Mouse (Mus musculus) T-cell, adult 2 months (primary cell): Measurements from ENCODE around the gene Ccdc63.
"Not testable (repeated sequence)": the region's sequence is repeated elsewhere in the genome, so short reads cannot be mapped to it uniquely, and the experiment has no call there.

Experiments
- DNase-seq: peaks from one replicate; pipeline ENCODE4 v3.0.0; 2022; ENCODE audit warnings: low spot score

Gene Ccdc63

DNA sequence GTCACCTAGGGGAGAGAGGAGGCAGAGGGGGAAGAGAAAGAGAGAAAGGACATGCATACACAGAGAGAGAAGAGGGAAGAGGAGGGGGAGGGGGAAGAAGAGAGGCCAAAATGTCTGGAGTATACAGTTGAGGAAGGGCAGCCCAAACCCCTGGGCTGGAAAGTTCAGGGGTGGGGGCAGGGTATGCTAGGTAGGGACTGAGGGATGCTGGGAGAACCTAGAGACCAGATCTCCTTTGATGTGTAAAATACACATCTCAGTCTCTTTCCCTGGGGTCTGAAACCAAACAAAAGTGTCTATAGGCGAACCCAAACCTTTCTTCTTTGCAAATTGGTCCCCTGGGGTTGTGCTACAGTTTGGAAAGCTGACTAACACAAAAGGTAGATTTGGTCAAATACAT is 7.5 kb upstream of the Ccdc63 start:
- no peak for DNase-seq

DNA sequence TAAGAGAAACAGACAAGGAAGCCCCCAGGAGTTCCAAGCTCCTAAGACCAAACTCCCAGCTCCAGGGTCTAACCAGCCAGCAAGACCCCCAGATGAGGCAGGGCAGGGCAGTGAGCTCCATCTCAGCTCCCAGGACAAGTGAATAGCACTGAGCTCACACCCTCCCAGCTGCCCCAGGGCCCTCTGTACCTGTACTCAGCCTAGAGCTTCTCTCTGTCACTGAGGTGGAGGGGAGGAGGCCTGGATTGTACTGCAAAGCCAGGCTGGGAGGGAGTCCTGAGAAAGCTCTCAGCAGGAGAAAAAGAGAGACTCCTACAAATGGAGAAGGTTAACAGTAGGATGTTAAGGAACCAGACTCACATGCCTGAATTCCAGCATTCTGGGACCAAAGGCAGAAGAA is 6.0 kb upstream of the Ccdc63 start:
- DNase-seq = no peak

DNA sequence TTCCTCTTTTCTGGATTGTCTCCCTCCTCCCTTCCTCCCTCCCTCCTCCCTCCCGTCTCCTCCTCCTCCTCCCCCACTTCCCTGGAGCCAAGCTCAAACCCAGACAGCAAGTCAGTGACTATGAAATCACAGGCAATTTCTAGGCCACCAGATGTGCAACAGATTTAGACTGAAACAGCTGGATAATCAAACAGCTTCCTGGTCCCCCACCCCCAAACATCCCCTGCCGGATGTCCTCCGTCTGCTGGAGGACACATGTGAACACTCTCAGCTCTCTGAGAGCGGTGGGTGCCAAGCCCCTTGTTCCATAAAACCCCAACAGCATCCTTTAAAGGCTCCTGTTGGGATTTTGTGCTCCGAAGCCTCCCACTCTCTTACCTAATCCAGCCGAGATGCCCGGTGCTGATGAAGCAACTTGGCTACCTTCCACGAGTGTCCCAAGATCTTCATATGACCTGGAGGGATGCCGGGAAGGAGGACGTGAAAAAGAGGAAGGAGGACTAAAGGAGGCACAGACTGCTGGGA is 5.5 kb upstream of the Ccdc63 start:
- DNase-seq = peak; percentile 46

DNA sequence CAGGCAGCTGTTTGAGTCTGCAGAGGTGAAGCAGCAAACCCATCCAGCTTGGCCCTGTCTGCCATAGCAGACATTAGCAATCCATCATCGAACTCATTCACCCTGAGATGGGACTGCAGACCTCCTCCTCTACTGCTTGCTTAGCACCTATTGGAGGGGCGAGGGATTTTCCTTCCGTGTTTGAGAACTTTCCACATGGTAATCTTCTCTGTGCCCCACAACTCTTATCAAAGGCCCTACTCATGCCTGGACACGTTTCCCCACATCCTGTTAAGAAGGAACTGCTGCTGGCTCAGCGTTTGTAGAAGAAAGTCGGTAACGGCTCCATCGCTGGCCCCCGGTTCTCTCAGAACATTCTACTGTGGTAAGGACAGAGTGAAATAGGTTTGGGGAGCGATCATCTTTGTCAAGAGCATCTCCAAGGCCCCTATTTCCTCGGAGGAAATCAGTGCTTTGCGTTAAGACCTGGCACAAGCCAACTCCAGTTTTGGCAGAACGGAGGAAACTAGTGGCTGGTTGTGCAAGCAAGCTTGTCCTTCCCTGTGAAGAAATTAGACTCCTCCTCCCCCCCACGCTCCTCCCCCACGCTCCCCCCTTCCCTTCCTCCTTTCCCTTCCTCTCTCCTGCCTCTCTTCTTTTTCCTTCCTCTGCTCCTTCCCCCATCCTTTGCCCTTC is 4.9 kb upstream of the Ccdc63 start:
- peak; percentile 85 for DNase-seq

DNA sequence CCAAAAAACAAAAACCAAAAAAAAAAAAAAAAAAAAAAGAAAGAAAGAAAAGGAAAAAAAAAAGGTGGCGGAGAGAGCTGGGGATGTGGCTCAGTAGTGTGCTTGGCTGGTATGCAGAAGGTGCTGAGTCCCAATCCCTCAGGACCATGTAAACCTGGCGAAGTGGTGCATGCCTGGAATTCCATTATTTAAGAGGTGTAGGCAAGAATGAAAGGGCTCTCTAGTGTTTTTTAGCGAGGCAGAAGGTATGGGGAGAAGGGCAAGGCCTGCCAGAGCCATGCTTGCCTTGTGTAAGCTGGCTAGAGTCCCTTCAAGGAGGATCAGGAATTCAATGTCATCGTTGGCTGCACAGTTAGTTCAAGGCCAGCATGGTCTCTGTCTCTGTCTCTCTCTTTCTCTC is 4.2 kb upstream of the Ccdc63 start:
- no peak for DNase-seq

DNA sequence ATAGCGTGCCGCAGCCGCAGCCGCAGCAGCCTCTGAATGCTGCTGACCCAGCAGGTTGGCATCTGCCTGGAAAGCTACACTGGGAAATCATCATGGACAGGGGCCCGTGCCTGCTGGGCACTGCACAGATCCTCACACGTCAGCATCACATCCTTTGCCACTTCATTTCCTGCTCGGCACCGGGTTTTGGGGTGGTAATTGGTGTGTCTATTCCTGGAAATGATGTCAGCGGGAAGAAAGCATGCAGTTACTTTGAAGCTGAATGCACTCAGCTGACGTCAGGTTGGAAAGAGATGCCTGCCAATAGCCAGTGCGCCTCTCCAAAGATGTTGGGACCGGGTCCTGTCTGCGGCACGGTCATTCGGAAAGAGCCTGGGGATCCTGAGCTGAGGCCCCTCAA is 2.9 kb upstream of the Ccdc63 start:
- peak; percentile 47 for DNase-seq

DNA sequence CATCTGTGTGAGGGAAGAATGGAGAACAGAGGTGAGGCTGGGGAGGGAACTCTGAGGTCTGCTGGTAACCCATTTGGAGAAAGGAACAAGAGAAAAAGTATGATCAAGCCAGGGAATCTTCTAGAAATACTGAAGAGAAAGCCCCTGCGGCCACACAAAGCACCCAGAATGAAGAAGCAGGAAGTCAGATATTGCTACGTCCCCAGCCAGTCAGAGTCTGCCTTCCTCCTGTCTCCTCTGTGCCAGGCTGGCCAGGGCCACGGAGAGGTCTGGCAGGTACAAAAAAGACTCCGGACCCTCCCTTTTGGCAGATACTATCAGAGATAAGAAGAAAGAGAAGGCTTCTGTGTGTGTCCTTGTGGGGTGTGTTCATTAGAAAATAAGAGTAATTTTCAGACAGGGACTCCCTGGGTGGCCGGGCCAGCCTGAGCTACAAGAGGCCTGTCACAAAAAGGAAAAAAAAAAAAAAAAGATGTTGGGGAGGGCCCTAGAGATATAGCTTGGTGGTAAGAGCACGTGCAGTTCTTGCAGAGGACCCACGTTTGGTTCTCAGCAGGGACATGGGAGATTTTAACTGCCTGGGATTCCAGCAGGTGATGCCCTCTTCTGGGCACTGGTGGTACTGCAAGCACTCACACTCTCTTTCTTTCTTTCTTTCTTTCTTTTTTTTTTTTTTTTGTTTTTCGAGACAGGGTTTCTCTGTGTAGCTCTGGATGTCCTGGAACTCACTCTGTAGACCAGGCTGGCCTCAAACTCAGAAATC is 1.8 kb upstream of the Ccdc63 start:
- DNase-seq = peak; percentile 65

DNA sequence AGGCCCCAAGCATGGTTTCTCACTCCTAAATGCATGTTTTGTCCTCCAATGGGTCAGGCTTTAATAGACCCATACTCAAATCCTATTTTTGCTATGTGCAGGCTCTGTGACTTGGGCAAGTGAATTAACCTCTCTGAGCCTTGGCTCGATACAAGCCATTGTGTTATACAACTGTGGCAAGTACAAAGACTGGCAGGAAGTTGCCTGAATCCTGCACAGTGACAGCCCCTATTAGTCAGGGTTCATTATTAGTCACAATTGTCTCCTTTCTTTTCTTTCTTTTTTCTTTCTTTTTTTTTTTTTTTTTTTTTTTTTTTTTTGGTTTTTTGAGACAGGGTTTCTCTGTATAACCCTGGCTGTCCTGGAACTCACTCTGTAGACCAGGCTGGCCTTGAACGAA is 852 bp downstream of the Ccdc63 start:
- DNase-seq = not testable (repeated sequence)

DNA sequence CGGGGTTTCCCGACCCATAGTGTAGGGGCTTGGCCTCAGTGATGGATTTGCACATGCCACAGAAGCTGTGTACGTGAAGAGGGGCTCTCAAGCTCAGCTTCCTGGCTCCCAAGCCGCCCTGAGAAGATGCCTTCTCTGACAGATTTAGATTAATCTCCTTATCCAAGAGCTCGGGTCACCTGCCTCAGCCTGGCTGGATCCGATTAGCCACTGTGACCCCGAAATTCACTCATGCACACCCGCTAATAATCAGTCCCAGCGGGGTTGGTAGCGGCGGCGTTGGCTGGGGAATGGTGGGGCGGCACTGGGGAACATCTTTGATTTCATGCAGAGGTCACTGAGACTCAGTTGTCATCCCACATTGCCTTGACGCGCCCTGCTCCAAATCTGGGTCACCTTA is 1.8 kb downstream of the Ccdc63 start:
- DNase-seq = no peak

DNA sequence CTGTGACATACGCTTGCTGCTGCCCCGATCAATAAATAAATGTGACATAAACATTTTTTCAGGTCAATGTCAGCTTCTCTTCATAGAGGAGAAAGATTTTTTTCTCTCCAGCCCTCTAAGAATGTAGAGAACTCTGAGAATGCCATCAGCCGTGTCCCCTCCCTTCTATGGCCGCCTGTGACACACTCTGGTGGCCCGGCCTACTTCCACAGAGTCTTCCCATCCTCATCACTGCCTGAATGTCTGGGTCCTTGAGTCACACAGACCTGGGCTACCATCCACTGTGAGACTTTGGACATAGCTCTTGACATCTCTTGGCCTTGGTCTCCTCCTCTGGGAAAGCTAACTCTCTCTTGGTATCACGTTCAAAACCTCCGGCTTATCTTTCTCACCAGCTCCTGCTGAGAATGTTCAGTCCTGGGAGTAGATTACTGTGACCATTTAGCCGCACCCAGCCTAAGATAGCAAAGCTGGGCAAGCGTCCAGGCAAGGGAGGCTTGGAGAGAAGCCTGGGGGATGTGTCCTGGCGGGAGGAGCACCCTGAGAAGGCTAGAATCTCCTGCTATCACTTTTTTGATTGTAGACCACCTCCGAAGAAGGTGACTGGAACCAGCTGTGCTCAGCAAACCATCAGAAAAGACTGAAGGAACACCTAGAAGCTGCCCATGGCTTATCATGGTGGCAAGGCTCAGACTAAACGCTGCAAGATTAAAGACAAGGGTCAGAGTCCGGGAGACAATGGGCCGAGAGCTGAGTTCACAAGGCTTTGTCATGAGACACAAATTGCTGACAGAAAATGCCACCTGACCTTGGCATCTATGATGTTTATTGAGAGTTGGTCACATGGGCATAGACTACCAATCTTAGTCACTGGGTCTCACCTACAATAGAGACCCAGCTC is 3.9 kb downstream of the Ccdc63 start:
- no peak for DNase-seq

DNA sequence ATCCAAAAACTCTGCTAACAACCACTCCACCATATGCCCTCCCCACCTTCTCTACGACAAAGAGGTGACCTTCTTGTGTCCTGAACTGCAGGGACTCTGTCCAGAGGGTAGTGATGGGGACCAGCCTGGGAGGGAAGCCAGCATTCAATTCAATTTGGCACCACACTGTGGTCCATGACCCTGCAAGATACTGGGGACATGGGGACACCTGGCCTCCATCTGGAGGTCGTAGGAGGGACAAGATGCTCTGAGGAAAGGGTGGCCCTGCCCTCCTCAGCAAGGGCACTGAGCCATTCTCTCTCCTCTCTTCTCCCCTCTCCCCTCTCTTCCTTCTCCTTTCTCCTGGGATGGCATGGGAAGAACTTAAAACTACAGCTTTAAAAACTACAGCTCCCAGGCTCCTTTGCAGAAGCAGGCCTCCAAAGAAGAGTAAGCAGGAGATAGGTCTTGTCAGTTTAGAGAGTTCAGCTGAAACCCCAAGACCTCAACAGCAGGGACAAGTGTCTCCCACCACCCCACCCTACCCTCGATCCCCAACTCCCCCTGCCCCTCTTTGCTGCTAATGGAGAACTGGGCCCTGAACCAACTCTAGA is 5.2 kb downstream of the Ccdc63 start:
- DNase-seq = no peak

DNA sequence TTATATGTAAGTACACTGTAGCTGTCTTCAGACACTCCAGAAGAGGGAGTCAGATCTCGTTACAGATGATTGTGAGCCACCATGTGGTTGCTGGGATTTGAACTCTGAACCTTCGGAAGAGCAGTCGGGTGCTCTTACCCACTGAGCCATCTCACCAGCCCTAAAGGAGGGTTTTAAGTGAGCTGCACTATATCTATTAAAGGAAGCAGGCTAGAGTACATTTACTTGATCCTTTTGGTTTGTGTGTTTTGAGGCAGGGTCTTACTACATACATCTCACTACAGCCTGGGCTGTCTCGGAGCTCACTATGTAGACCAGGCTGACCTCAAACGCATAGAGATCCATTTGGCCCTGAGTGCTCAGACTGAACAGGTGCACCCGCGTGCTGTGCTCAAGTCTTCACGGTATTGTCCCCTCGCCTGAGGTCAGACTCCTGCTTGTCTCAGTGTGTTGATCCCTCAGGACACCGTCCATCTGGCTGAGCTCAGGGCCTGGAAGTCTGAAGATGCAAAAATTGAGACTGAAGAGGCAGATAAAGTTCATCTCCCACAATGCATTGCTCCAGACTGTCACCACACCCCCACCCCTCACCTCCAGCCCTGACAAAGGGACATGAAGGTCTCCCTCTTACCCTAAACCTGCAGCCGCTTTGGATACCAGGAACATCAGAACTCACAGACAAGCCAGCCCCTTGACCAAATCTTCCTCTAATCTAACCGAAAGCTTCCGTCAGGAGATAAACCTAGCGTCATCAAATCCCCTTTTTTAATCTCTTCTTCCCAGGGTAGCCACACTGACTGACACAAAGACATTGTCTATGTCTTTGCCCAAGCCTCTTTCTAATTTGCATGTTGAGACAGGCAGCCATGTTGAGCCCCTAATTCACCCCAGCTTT is 6.0 kb downstream of the Ccdc63 start:
- no peak for DNase-seq

DNA sequence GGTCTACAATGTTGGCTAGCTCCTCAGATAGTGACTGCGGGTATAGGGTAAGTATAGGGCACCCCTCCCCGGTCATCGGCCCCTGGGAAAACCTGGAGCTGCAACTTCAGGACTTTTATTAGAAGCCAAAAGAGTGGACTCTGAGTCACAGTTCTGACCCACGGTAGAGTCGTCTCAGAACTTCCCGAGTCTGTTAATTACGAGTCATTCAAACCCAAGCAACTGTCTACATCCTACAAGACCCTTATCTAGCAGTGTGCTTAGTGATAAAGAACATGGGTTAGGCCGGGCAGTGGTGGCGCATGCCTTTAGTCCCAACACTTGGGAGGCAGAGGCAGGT is 7.6 kb downstream of the Ccdc63 start:
- no peak for DNase-seq

DNA sequence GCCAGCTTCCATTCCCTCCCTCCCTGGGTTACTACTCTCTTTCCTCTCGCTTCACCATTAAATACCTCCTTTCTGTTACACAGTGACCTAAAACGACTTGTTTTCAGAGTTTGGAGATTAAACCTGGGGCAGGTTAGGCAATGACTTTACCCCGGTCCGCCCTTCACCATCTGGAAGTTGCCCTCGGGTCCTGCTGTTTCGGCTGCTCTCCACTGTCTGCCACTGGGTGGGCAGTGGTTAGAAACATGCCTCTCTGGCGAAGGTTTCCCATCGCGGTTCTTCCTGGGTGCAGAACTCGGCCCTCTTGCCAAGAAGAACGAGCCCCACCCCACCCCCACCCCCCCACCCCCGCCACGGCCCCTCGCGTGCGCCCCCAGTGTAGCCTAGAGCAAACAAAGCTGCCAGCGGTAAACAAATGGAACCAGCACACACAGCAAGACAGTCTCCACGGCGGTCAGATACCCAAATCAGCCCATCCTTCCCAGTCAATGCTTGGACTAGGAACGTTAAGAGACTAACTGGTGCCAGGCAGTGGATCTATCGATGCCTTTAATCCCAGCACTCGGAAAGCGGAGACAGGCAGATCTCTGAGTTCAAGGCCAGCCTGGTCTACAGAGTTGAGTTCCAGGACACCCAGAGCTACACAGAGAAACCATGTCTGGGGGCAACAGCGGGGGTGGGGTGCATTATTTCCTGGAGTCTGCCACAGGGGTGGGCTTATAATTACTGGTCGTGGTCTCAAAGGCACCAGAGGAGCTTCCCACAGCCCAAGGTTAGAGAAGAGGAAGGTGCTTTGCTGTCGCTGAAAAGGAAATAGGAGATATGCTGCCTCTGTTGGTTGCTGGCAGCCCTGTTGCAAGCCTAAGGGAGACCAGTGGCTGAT is 8.2 kb downstream of the Ccdc63 start:
- no peak for DNase-seq

DNA sequence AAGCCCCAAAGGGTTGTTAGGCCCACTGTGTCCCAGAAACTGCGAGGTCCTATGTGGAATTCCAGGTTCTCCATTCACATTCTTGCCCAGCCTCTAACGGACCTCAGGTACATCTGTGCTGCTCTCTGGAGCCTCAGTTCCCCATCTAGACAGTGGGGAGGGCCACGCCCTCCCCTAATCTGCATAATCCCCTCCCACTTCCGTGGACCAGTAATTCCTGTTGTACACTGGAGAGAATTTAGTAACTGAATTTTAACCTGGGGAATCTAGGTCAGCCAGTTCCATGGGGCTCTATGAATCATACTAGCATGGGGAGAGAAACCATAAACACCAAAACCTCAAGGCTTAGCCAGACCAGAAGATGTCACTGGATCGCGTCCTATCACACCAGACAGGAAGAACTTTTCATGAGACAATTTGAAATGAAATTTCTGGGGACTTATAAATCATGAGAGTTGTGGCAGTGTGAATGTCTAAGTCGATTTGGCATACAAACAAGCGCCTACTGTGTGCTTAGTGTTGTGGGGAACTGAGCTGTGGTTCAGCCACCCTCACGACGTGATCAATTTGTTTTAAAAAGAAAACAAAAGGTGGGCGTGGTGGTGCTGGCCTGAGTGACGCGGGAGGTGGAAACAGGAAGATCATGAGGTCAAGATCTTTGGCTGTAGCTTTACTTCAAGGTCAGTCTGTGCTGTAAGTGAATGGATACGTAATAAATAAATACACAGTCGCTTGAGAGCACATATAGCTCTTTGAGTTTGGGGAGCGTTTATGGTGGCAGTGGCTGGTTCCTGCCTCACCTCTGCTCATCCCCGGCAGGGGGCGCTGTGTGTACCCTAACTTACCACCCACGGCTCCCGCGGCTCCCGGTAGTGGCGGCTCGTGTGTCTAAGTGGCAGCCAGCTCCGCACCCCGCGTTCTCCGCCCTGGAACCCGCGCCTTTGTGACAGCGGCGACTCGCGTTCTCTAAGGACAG is 9.3 kb downstream of the Ccdc63 start:
- DNase-seq = peak; percentile 90

DNA sequence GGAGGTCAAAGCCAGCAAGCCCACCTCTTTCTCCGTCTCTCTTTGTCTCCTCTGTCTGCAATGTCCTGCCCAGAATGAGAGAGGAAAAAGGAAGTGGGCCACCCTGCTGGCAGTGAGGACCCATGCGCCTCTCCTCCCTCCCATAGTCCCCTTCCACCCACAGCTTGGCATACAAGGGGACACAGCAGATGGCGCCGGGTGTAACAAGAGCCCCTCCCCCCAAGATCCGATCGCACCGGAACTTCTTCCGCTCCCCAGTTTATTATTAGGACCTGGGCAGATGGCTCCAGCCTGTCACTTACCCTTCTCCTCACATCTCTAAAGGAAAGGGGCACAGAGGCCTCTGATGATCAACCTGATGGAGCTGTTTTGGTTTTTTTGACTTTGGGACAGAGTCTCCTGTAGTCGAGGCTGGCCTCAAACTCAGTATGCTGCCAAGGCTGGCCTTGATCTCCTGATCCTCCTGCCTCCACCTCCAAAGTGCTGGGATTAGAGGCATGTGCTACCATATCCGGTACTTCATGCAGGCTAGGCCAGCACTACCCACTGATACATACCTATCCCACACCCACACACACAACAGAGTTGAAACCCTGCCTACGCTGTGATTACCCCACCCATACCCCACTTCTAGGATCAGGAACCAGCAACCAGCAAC is 10.2 kb downstream of the Ccdc63 start:
- DNase-seq = no peak

DNA sequence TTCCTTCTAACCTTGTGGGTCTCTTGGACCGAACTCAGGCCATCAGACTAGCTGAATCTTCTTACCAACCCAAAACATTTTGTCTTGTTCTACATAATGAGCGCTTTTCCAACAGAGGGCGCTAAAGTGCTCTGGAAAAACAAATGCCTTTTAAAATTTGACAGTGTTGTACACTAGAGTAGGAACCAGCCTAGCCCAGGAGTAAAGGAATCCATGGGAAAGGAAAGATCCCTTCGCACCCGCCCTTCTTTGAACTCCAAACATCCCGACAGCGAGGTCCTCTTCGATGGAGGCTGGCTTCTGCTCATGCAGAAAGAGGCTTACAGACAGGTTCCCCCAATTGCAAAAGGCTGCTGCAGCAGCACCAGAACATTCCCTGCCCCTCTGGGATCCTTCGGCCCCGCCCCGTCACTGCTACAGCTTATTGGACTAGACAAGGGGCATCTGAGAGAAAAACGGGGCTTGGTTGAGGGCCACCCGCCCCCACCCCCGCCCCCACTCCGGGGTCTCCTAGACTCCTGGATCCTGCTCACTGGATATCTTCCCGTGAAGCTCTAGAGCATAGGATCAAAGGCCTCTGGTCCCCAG is 11.5 kb downstream of the Ccdc63 start:
- peak; percentile 63 for DNase-seq

DNA sequence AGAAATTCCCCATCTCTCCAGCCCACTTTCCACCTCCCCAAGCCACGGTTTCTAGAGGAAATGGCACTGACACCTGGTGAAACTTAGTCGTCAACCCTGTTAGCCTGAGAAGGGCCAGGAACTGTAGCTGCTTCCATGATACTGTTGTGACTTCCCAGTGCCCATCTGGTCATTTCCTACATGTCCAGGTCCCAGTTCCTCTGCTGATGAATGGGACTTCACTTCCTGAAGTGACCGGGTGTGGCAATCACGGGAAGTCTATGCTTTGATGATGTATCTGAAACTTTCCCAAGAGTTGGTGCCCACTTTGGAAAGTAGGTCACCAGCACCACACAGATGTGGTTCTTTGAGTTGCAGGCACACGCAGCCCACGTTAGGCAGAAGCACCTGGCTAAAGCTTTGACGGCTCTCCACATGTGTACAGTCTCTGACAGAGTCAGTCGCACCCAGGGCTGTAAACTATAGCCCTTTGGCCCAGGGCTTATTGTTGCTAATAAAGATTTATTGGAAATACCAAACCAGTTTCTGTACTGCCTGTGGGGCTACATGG is 15.3 kb downstream of the Ccdc63 start:
- DNase-seq = no peak
